Mouse (Mus musculus): Measurements from ENCODE around the gene 3110040N11Rik.

GRCm38 (mm10) chr7:81735300-81736048, 53.8 kb downstream of the 3110040N11Rik start:
- TF ChIP-seq EP300 (IDR thresholded peaks at IDR 0.05) (no peak), CTCF (IDR thresholded peaks at IDR 0.05) (no peak)
